Mouse (Mus musculus) bone marrow, adult 2 months (tissue): ENCODE measurements around the gene Stim2. TPM values are rescaled to one million over a fixed set of nuclear protein-coding genes. Genes with fewer than 3 reads are reported as not detected.

ENCODE experiments used
- H3K27ac ChIP-seq: fragments of 200-500 bp; 2 replicates; pipeline ENCODE4 v1.5.1; 2012; ENCODE audit warnings: low read depth, mild to moderate bottlenecking, control low read depth, inconsistent platforms, low read length; ENCODE audit not compliant: control insufficient read depth, poor library complexity, insufficient read depth
- H3K4me1 ChIP-seq: fragments of 200-500 bp; 2 replicates; pipeline ENCODE4 v1.6.1; 2011; ENCODE audit warnings: low read length; ENCODE audit not compliant: control insufficient read depth, insufficient read depth
- H3K4me3 ChIP-seq: fragments of 200-500 bp; replicated peaks from 2 replicates; pipeline ENCODE3; 2011; ENCODE audit warnings: mild to moderate bottlenecking, low read depth, low read length, control low read depth; ENCODE audit not compliant: control insufficient read depth
- CTCF ChIP-seq: fragments of 200-500 bp; IDR thresholded peaks from 2 replicates; pipeline ENCODE4 v1.5.1; 2011; ENCODE audit warnings: low read length, control low read depth; ENCODE audit not compliant: control insufficient read depth, insufficient read depth
- POLR2A ChIP-seq: fragments of 200-500 bp; IDR thresholded peaks from 2 replicates; pipeline ENCODE4 v1.6.1; 2011; ENCODE audit warnings: low read depth, mild to moderate bottlenecking, control low read depth, low read length, borderline replicate concordance; ENCODE audit not compliant: control insufficient read depth
- WGBS: fragments of 180-500 bp; shearing (Covaris S2); methylation state at CpG from one replicate; pipeline ENCODE4 v1.1.7; 2018; 5-methylcytosine and 5-hydroxymethylcytosine counted together
- polyA plus RNA-seq: library from polyadenylated mRNA; stranded (reverse); fragments of >200 nt; gene quantifications from 2 replicates; pipeline ENCODE4 v1.2.4, GENCODE M21; 2011; ENCODE audit warnings: low replicate concordance; ENCODE audit not compliant: missing spikeins, insufficient read depth, insufficient read length

The Stim2 gene
- polyA plus RNA-seq = 9.6 and 19.1 TPM in 2 replicates

GRCm38 (mm10) chr5:53998146-53998742 is at the start of gene Stim2:
Gene Stim2, plus strand, starts transcription at chr5:53998499.
- Histone ChIP-seq H3K27ac (peak within 1 kb of the TSS; percentile 96), H3K4me3 (peak within 1 kb of the TSS; percentile 83), H3K4me1 (peaks cover 1% of the 10 kb centered on the region)
- WGBS = under 1% methylated on average over 48 of the region's 71 CpGs
- peak; percentile 63; the same call in 1 of the 2 replicates for TF ChIP-seq POLR2A
- no peak for TF ChIP-seq CTCF

DNA sequence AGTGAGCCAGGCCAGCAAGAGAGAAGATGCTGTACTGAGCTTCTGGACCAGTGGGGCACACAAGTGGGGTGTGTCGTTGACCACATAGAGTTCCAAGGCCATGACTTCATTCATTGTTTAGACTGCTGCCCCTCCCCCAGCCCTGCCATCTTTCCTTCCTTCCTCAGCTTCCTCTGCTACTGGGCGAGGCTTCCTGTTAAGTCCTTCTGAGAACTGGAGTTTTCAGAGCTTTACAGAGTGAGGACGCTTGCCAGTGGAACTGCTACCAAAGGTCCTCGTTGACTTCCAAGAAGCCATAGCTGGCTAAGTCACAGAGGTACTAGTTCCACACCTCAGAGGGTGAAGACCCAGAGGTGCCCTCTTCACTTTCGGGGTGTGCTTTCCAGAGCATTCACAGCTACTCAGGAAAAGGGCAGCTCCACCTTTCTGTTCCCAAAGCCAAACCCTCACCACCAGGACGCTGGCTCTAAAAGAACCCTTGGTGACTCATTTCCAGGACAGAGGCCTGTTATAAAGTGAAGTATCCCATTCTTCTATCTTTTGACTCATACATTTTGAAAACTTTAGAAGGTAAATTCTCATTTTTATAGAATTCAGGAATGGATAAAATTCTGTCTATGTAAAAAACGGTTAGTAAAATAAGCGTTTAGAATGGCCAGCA is 49.6 kb upstream of the Stim2 start:
- Histone ChIP-seq H3K4me1 (peaks cover 3% of the 10 kb centered on the region), H3K27ac (no peak overlapping the region), H3K4me3 (no peak overlapping the region)
- 41% methylated on average over 8 of the region's 8 CpGs for WGBS
- TF ChIP-seq POLR2A = no peak
- no peak for TF ChIP-seq CTCF

DNA sequence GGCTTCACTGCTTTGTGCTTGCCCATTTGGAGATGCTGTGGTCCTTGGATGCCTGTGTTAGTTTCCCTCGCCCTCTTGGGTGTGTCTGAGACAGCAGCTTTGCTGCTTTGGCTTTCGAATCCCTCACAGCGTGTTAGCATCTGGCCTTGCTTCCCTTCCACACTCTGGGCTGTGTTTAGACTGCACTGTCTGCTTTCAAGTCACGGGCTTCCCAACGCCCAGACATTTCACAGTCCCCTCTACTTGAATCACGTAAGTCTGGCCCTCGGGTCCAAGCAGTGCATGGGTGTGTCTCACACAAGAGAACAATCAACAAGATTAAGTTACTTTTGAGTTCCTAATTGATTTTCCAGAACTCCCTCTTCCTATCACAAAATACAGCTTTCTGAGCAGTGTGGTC is 48.1 kb upstream of the Stim2 start:
- WGBS = 85% methylated on average over 7 of the region's 7 CpGs
- H3K4me1 ChIP-seq = peaks cover 3% of the 10 kb centered on the region
- TF ChIP-seq CTCF (no peak), POLR2A (no peak)

DNA sequence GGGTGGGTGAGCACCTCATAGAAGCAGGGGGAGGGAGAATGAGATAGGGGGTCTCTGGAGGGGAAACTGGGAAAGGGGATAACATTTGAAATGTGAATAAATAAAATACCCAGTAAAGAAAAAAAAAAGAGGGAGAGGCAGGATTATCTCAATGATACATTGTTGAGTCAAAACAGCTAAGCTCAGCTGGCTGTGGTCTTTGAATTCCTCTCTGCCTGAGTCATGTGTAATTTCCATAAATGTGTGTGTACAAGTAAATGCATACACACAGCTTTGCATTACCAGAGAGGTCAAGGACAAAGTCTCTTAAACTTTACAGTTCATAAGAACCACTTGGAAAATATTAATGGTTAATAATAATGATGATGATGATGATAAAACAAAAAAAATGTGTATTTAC is 45.1 kb upstream of the Stim2 start:
- Histone ChIP-seq H3K4me1 (peaks cover 3% of the 10 kb centered on the region), H3K4me3 (no peak overlapping the region), H3K27ac (no peak overlapping the region)
- TF ChIP-seq POLR2A = no peak
- no peak for TF ChIP-seq CTCF

More for the DNA sequence above, 48.1 kb upstream of the Stim2 start:
- Histone ChIP-seq H3K27ac (no peak overlapping the region), H3K4me3 (no peak overlapping the region)

GRCm38 (mm10) chr5:53953797-53954196 is 44.5 kb upstream of the Stim2 start:
- no peak for TF ChIP-seq POLR2A
- no peak for TF ChIP-seq CTCF
- 87% methylated on average over 2 of the region's 2 CpGs for WGBS
- Histone ChIP-seq H3K27ac (no peak overlapping the region), H3K4me3 (no peak overlapping the region), H3K4me1 (no peaks in the 10 kb centered on the region; the same call in 1 of the 2 replicates)

DNA sequence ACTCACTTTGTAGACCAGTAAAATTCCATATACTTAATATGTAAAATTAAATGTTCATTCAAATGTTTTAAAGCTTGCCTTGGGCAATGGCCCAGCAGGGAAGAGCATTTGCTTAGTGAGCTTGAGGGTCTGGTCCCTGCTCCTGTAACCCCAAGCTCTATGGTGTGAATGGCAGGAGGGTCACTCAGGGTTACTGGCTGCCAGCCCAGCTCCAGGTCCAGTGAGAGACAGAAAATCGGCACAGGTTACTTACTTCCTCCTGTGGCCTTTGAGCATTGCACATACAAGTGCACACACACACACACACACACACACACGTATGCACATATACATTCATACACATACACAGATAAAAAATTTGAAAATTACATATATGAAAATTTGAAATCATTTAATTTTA is 42.3 kb upstream of the Stim2 start:
- no peak overlapping the region for H3K4me3 ChIP-seq
- 70% methylated on average over 2 of the region's 2 CpGs for WGBS
- no peak overlapping the region for H3K27ac ChIP-seq
- TF ChIP-seq CTCF = no peak
- no peak for TF ChIP-seq POLR2A
- H3K4me1 ChIP-seq = no peaks in the 10 kb centered on the region

GRCm38 (mm10) chr5:53956396-53957314 is 41.6 kb upstream of the Stim2 start:
- TF ChIP-seq CTCF = no peak
- no peak for TF ChIP-seq POLR2A
- Histone ChIP-seq H3K4me3 (no peak overlapping the region), H3K27ac (no peak overlapping the region), H3K4me1 (no peaks in the 10 kb centered on the region)
- 90% methylated on average over 19 of the region's 19 CpGs for WGBS

GRCm38 (mm10) chr5:53957348-53957747 is 41.0 kb upstream of the Stim2 start:
- no peaks in the 10 kb centered on the region for H3K4me1 ChIP-seq
- H3K27ac ChIP-seq = no peak overlapping the region
- H3K4me3 ChIP-seq = no peak overlapping the region
- no peak for TF ChIP-seq POLR2A
- no peak for TF ChIP-seq CTCF
- 78% methylated on average over 6 of the region's 6 CpGs for WGBS
